Mouse (Mus musculus): ENCODE measurements at regions not wholly inside any gene's neighbourhood (a gene's known extent, or its start where the extent isn't known, plus 50 kb on each side); places are given as distances from the start of the nearest gene placed in this dataset.
"Not testable (repeated sequence)": the region's sequence is repeated elsewhere in the genome, so short reads cannot be mapped to it uniquely, and the experiment has no call there.

DNA sequence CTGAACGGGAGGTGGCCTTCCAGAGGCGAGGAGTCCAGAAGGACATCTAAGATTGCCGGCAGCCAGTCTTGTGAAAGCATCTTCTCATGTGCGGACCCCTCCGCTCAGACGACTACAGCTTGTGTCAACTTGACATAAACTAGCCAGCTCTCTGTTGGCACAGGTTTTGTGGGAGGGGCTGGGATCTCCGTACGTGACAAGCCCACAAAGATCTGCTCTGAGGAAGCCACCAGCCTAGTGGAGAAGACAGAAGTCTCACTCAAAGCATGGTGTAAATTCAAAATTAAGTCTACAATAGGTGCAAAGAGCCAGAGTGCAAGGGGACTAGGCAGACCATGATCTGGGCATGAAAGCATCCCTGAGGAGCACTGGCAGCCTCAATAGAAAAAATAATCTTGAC is 128.4 kb upstream of the Slc38a2 start:
- no peak for DNase-seq (ENCODE audit: low spot score)

DNA sequence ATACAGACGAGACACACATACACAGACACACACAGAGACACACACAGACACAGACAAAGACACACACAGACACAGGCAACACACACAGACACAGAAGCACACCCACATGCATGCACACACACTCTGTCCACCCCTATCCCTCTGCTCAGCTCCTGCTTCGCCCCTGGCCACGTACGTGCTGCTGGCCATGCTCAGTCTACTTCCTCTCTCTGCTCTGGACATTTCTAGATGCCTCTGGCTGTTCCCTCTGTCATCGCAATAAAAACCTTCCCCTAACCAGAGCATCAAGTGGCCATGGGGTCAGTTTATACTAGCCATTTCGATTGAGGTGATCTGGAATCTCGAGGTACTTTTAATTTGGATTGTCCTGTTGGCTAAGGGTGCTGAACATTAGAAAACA is 118.9 kb upstream of the Slc38a2 start:
- no peak for DNase-seq (ENCODE audit: low spot score)

DNA sequence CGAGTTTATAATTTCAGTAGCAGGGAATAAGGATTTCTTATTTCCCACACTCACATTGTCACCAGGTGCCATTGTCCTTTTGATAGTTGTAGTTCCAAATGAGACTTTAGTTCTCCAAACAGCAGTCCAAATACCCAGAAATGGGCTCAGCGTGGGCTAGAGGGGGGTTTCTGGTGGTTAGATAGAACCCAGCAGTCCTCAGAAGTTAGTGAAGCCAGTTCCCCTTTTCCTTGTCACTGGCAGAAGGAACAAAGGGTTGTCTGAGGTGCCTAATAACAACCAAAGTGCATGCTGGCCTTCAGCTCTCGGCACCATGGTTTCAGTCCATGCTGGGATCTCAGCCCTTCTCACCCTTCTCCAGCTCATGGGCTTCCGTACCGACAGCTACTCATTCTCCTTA is 118.1 kb upstream of the Slc38a2 start:
- no peak for DNase-seq (ENCODE audit: low spot score)

DNA sequence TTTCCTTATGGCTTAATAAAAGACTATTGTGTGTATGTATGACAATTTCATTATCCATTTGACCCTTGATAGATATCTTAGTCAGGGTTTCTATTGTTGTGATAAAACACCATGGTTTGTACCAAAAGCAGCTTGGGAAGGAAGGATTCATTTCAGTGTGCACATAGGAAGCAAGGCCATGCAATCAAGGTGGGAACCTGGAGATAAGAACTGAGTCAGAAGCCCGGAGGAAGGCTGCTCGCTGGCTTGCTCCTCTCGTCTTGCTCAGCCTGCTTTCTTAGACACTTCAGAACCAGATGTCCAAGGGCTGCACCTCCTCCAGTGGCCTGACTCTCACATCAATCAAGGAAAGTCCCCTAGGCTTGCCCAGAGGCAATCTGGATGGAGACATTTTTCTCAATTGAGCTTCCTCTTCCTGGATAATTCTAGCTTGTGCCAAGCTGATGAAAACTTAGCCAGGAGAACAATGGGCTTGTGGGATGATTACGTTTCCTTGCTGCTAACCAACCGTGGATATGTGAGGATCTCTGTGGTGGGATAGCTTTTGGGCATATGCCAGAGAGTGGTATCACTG is 117.6 kb upstream of the Slc38a2 start:
- DNase-seq (ENCODE audit: low spot score): no peak

DNA sequence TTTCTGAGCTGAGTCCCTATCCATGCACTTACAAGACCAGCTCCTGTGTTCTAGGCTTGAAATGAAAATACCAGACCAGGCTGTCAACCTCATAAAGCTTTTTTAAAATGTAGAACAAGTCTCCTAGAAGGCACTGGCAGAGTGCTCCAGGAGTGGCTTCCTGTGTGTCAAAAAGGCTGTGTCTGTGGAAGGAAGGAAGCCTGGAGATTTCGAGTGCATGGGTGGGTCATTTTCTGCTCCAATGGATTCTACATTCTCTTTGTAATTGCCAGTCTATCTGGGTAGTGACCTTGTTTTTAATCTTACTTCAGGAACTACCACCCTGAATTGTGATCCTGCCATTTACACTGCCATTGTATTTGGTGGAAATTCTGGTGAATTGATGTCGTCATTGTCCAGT is 113.9 kb upstream of the Slc38a2 start:
- no peak for DNase-seq (ENCODE audit: low spot score)

DNA sequence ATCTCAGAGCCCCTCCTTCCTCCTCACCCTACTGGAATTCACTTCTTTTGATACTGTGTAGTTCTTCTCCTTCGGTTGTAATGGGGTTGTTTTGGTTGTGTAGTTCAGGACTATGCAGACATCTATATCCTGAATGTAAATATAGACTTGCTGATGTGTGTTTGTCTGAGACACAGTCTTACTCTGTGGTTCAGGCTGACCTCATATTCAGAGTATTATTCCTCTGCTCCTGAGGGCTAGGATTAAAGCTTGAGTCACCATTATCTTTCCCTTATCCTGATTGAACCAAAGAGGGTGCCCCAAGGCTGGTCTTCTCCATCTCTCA is 103.2 kb upstream of the Slc38a2 start:
- no peak for DNase-seq (ENCODE audit: low spot score)

DNA sequence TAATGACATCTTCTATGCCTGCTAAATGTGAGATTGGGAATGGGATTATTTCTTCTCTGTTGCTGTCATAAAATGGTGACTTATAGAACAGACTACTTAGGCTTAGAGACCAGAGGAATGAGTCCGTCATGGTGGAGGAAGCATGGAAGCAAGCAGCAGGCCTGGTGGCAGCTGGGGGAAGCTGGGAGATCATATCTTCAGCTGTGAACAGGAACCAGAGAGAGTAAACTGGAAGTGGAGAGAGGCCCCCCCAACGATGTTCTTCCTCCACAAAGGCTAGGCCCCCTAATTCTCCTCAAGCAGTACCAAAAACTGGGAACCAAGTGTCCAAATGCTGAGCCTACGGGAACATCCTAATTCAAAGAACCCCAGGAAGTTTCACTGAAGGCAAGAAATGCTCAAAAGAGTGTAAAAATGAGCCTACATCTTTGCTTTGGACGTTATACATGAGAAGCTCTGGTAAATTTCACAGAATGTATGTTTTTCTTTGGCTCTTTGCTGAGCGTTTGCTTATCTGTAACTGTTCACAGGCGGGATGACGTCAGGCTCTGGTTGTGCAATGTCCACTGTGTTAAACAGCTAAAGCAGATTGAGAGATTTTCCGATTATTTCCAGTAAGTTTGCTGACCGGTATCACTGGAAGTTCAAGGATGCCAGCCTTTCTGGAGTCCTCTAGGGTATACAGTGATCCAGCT is 102.7 kb upstream of the Slc38a2 start:
- DNase-seq (ENCODE audit: low spot score): no peak

DNA sequence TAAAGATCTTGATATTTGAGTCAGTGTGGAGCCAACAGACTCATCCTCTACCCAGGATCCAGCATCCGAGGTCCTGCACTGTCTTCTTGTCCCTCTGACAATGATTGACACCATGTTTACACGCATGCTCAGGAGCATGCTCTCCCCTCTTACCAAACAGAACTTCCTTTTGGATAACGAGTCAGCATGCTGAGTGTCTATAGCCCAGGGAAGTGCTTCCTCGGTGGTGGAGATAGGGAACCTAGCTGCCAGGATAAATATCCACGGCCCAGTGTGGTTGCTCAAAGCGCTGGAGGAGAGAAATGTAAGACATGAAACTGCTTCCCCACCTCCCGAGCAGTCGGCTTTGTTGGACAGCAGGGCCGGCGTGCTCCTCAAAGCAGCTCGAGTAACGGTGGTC is 99.7 kb upstream of the Slc38a2 start:
- DNase-seq (ENCODE audit: low spot score): no peak

DNA sequence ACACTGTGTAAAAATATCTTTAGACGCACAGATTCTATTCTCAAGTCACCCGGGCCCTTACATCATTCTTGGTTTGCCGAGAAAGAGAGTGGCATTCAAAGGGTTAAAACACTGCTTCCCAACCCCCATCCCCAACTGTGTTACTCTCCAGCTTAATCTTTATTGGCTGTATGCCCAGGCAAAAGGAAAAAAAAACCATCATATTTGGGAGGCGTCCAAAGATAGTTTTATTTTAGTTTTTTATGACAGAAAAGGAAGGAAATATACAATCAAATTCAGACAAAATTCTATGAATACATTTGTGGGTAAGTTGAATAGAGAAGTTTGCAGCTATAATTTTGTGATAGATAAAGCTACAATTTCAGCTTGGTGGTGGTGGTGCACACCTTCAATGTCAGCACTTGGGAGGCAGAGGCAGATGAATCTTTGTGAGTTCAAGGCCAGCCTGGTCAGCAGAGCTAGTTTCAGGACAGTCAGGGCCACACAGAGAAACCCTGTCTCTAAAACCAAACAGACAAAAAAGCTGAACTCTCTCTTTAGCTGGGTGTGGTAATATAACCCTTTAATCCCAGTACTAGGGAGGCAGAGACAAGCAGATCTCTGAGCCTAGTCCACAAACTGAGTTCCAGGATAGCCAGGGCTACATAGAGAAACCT is 98.2 kb upstream of the Slc38a2 start:
- DNase-seq (ENCODE audit: low spot score): no peak

DNA sequence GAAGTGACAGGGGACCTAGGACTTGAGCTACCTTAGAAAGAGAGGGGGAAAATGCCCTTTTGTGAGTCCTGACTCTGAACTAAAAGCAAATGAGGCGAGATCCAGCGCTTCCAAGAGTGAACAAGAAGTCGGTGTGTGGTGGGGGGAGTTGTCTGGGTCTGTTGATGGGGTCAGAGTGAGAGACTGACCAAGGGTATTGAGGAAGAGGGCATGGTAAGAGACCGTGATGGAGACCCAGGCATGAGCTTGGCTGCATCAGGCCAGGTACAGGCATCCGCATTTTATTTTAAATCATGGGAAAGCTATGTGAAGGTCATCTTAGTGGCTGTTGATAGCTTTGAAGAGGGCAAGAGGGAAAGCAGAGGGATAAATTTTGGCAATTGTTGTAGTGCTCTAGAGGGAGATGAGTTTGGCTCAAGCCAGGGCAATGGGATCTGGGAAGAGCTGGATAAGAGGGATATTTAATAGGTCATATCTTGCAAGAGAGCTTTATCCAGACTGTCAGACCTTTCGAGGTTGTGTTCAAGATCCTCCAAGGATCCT is 94.7 kb upstream of the Slc38a2 start:
- no peak for DNase-seq (ENCODE audit: low spot score)

DNA sequence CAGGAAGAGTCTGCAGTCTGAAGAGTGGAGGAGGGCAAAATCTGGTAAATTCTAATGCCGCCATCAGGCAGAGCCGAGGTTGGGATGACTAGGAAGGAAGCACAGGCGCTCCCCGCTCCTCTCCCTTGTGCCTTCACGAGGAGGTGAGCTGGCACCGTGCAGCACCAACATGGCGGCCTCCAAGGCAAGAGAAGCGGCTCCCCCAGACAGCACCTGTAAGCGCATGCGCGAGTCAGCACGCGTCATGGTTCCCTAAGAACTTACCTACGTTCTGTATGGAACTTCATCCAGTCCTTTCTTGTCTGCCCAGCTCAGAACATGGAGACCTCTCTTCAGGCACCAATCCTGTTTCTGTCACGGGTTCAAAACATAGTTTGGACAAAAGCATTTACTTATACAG is 93.7 kb upstream of the Slc38a2 start:
- no peak for DNase-seq (ENCODE audit: low spot score)

DNA sequence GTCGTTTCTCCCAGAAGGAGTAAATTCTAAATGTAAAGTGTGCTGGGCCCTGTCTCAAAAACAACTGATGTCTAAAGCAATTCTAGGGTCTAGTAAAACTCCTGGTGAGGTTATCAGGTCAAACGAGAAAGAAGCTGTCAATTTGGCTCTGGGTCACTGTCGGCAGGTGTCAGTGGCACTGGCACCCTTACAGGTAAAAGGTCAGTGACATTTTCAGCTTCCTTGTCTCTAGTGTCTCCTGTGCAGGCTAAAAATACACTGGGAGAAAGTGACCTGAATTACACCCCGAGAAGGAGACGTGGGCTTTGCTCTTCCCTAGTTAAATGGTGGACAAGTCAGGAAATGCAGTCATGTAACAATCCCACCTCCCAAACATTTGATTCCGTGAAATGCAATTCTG is 91.8 kb upstream of the Slc38a2 start:
- no peak for DNase-seq (ENCODE audit: low spot score)

DNA sequence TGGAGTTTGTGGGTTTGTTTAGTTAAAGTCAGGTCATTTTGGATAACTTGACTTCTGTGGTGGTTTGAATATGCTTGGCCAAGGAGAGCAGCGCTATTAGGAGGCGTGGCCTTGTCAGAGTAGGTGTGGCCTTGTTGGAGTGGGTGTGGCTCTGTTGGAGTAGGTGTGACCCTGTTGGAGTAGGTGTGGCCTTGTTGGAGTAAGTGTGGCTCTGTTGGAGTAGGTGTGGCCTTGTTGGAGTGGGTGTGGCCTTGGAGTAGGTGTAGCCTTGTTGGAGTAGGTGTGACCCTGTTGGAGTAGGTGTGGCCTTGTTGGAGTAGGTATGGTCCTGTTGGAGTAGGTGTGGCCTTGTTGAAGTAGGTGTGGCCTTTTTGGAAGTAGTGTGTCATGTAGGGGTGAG is 88.4 kb upstream of the Slc38a2 start:
- not testable (repeated sequence) for DNase-seq (ENCODE audit: low spot score)

DNA sequence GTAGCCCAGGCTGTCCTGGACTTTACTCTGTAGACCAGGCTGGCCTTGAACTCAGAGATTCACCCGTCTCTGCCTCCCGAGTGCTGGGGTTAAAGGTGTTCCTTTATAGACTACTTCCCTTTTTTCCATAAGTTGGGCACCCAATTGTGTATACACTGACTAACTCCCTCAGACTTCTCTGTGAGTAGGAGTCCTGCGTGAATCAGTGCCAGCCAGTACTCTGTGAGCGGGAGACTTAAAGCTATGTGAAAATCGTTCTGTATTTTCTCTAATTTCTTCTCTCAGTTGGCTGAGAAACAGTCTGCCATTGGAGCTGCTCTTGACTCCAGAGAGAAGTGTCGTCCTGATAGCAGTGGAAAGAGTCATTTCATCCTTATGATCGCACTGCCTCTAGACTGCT is 85.0 kb upstream of the Slc38a2 start:
- DNase-seq (ENCODE audit: low spot score): no peak

DNA sequence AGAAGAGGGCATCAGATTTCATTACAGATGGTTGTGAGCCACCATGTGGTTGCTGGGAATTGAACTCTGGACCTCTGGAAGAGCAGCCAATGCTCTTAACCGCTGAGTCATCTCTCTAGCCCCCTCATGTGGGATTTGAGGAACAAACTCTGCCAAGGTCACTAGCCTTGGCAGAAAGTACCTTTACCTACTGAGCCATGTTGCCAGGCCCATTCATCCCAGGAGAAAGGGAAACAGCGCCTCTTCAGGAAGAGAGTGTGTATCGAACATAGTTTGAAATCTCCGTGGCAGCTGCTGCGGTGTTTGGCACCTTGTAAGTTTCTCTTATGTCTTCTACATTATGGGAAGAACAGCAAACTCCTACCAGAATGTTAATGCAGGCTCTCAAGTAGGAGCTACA is 82.0 kb upstream of the Slc38a2 start:
- no peak for DNase-seq (ENCODE audit: low spot score)

DNA sequence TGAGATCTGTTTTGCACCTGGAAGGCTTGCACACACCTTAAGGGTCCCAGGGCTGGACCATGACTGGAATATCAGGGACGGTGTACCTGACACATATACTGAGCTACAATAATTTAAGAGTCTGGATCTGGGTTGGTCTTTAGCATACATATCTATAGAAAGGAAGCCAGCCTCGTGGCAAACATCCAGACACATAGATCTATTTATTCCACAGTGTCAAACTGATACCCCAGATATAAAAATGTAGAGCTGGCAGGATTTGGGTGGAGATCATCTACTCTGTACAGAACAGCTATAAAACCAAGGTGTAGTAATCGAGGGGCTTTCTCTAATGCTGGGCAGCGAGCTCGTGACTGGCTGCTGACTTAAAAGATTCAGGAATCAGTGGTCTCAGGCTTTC is 81.1 kb upstream of the Slc38a2 start:
- DNase-seq (ENCODE audit: low spot score): no peak

DNA sequence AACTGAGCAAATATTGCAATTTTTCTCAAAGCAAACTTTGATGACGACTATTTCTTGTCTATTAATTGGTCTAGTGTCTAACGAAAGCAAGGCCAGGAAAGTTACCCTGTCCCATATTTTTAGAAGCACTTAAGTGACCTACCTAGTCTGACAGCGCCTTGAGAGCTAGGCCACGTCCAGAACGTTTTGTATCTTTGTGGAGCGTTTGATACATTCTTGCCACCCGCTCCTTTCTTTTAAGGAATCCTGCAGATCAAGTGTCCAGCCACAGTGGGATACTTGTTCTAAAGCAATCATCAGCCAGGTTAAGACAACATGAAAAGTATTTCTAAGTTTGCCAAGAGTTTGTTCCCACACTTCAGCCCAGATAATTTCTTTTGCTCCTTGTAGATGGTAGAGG is 79.8 kb upstream of the Slc38a2 start:
- DNase-seq (ENCODE audit: low spot score): no peak

DNA sequence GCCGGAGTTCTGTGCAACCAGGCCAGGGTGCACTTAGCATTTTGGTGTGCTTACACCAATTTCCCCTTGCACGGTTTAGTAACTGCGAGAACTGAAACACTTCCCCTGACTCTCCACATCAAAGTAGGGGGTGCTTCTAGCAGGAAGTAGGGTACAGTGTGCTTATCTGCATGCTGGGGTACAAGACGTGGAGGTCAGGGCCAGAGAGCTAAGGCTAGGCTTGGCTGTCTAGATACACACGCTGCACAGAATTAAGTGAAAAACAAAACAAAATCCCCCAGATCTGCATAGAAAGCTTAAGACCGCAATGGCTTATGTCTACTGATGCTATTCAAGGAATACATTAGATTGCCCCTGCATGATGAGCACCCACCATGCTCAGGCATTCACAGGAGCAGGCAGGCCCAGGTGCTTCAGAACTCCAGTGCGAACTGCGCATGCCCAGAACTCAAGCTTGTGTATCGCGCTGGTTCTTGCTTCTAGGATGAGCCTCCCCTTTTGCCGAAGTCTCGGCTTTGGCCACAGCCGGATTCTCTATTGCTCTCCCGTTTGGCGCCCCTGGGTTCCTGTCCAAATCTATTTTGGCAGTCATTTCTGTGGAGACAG is 78.9 kb upstream of the Slc38a2 start:
- no peak for DNase-seq (ENCODE audit: low spot score)

DNA sequence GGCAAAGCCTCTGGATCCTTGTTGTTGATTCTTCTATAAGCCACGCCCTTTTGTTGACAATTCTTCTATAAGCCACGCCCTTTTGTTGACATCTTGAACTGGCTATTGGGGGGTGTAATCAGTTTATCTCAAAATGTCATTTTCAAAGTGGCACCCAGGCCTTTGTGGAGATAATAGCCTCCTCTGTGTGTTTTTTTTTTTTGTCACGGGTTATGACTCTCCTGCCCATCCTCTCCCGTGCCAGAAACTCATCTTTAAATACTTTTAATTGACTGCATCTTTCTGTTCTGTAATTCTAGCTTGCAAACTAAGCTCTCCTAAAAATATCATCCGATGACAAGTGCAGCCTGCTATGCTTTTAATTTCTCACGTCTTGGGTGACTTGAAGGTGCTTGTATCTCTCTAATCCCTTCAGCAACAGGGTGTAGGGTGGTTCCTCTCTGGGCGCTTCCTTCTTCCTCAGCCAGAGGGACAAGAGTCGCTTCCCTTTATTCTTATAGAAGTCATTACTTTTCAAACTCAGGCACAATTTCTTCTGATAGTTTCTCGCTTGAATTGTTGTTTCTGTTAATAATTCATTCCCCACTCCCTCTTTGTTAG is 77.0 kb upstream of the Slc38a2 start:
- DNase-seq (ENCODE audit: low spot score): no peak

DNA sequence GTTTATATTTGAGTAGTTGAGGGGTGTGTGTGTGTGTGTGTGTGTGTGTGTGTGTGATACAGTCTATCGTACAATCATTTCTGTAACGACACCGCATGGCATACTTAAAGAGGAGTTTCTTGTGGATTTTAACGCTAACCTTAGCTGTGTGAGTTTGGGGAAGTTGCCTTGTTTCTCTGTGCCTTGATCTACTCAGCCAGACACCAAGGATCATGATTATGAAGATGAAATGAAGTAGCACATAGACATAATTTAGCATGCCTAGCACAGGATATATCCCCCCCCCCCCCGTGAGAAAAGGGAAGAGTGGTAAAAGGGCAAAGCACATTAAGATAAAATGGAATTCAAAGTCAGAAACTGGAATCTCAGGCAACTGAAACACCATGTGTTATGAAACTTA is 75.6 kb upstream of the Slc38a2 start:
- DNase-seq (ENCODE audit: low spot score): no peak

DNA sequence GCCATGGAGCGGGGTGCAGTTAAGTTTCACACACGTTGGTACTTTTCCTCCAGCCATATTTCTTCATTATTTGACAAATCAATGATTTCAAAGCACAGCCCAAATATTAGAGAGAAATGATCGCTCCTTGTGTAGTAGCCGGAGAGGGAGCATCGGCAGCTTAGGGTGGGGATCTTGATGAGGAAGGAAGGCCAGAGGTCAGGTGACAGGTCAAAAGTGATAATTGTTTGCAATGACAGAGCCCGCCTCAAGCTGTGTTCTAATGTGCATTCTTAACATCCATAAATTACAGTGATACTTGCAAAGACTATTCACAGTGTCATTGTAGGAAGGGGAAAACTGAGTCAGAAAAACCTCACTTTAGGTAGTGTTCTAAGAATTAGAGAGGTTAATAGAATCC is 75.1 kb upstream of the Slc38a2 start:
- no peak for DNase-seq (ENCODE audit: low spot score)

DNA sequence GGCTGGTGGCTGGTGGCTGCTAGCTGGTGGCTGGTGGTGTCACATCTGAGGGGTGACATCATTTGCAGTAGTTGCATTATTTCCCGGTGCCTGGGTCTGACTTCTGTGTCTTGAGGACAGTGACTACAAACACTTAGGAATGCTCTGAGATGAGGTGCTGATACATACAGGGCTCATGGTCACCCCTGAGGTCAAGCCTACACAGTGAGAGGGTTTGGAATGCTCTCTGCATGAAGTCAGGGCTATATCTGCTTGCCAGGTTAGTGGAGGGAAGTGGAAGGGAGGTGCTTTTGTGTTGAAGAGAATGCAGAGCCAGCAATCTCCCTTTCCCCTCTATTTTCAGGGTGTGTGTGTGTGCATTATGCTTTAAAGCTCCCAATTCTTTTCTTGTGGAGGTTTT is 74.1 kb upstream of the Slc38a2 start:
- DNase-seq (ENCODE audit: low spot score): no peak

DNA sequence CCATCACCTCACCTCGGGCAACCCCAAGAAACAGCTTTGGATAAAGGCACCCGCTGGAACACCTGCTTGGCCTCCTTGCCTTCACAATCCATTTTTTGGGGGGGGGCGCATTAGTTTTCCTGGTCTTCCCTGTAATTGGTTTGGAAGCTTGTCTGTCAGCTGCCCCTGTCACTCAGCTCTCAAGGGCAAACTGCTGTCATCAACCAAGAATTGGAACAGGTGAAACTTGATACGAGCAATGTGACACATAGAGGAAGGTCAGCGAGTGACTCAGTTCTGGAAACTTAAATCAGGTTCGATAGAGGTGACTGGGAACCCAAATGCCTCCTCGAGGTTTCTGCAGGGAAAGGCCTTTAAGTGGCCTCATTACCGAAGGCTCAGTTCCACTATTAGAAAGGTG is 73.2 kb upstream of the Slc38a2 start:
- DNase-seq (ENCODE audit: low spot score): no peak

All from c-Kit-positive CD71-positive TER-119-positive erythroid progenitor cells, embryonic 14.5 days (primary cell).